Mouse (Mus musculus) cerebellum, adult 2 months (tissue): ENCODE measurements around the gene Slitrk4. TPM values are rescaled to one million over a fixed set of nuclear protein-coding genes. Genes with fewer than 3 reads are reported as not detected.

Experiments used
- DNase-seq, 2 experiments: peaks; one replicate each; pipeline ENCODE4 v3.0.0; 2021
- H3K27ac ChIP-seq: fragments of 200-500 bp; 2 replicates; pipeline ENCODE4 v1.5.1; 2012; ENCODE audit warnings: low read length, control low read depth, inconsistent platforms; ENCODE audit not compliant: insufficient read depth
- H3K27me3 ChIP-seq: fragments of 200-500 bp; 2 replicates; pipeline ENCODE4 v1.6.1; 2012; ENCODE audit warnings: inconsistent platforms, mild to moderate bottlenecking, low read length, moderate library complexity; ENCODE audit not compliant: control insufficient read depth, insufficient read depth
- H3K4me1 ChIP-seq: fragments of 200-500 bp; 2 replicates; pipeline ENCODE4 v1.6.1; 2011; ENCODE audit warnings: low read length; ENCODE audit not compliant: control insufficient read depth, insufficient read depth
- H3K4me3 ChIP-seq: fragments of 200-500 bp; replicated peaks from 2 replicates; pipeline ENCODE3; 2011; ENCODE audit warnings: mild to moderate bottlenecking, low read depth, low read length, control low read depth; ENCODE audit not compliant: insufficient read depth
- CTCF ChIP-seq: fragments of 200-500 bp; IDR thresholded peaks from 2 replicates; pipeline ENCODE4 v1.5.1; 2011; ENCODE audit warnings: low read depth, mild to moderate bottlenecking, control low read depth, low read length, moderate library complexity, borderline replicate concordance; ENCODE audit not compliant: insufficient read depth
- POLR2A ChIP-seq: fragments of 200-500 bp; IDR thresholded peaks from 2 replicates; pipeline ENCODE4 v1.6.1; 2011; ENCODE audit warnings: low read length, control low read depth, borderline replicate concordance; ENCODE audit not compliant: insufficient read depth
- WGBS: fragments of 180-500 bp; shearing (Covaris S2); methylation state at CpG from one replicate; pipeline ENCODE4 v1.1.7; 2018; 5-methylcytosine and 5-hydroxymethylcytosine counted together
- polyA plus RNA-seq: library from polyadenylated mRNA; depleted of rRNA; stranded (reverse); fragments of >200 nt; gene quantifications from 2 replicates; pipeline ENCODE4 v1.2.3, GENCODE M21; 2012; rRNA removed

Gene Slitrk4
- polyA plus RNA-seq = 10.5 and 11.8 TPM in 2 replicates

GRCm38 (mm10) chrX:64276290-64277125 lies at the start of gene Slitrk4:
Gene Slitrk4, minus strand, starts transcription at chrX:64276996.
- Histone ChIP-seq H3K27me3 (no peaks in the 10 kb centered on the region), H3K27ac (peak within 1 kb of the TSS; percentile 96), H3K4me3 (peak within 1 kb of the TSS; percentile 98), H3K4me1 (peaks cover 6% of the 10 kb centered on the region; the same call in 1 of the 2 replicates)
- 4% methylated on average over 54 of the region's 54 CpGs for WGBS
- DNase-seq = peak; percentile 71 to 72
- no peak for TF ChIP-seq CTCF
- peak; percentile 39; the same call in 1 of the 2 replicates for TF ChIP-seq POLR2A

DNA sequence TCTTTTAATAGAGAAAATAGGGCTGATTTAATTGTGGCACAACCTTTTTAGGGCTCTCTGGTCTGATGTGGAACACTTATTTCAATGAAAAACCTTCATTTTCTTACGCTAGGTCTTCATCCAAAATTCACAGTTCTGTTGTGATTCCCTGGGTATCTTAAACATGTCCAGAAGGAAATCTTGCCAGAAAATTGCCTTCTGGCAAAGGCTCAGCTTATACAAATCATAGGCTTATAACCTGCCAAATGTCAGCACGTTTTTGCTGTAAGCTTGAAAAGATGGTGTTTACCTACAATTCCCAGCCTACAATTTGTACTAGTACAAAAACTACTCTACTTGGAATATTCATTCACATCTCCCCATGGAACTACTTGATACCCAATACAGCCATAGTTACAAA lies 42.7 kb upstream of the Slitrk4 start:
- WGBS = 12% methylated on average over 2 of the region's 2 CpGs
- peak in 1 of 2 experiments; percentile 76 for DNase-seq
- H3K27ac ChIP-seq = no peak overlapping the region
- TF ChIP-seq POLR2A (no peak), CTCF (no peak)
- no peaks in the 10 kb centered on the region for H3K27me3 ChIP-seq
- H3K4me3 ChIP-seq = no peak overlapping the region
- no peaks in the 10 kb centered on the region for H3K4me1 ChIP-seq

- no peak overlapping the region for H3K27ac ChIP-seq
- peak; percentile 21 to 30 for DNase-seq
- no peak for TF ChIP-seq POLR2A
- no peak for TF ChIP-seq CTCF
- H3K4me1 ChIP-seq = no peaks in the 10 kb centered on the region
- no peaks in the 10 kb centered on the region for H3K27me3 ChIP-seq
- WGBS = 8% methylated on average over 6 of the region's 6 CpGs
- peak overlapping the region; percentile 98 for H3K4me3 ChIP-seq
These were observed 1.1 kb upstream of the Slitrk4 start for GRCm38 (mm10) chrX:64277991-64278301.

DNA sequence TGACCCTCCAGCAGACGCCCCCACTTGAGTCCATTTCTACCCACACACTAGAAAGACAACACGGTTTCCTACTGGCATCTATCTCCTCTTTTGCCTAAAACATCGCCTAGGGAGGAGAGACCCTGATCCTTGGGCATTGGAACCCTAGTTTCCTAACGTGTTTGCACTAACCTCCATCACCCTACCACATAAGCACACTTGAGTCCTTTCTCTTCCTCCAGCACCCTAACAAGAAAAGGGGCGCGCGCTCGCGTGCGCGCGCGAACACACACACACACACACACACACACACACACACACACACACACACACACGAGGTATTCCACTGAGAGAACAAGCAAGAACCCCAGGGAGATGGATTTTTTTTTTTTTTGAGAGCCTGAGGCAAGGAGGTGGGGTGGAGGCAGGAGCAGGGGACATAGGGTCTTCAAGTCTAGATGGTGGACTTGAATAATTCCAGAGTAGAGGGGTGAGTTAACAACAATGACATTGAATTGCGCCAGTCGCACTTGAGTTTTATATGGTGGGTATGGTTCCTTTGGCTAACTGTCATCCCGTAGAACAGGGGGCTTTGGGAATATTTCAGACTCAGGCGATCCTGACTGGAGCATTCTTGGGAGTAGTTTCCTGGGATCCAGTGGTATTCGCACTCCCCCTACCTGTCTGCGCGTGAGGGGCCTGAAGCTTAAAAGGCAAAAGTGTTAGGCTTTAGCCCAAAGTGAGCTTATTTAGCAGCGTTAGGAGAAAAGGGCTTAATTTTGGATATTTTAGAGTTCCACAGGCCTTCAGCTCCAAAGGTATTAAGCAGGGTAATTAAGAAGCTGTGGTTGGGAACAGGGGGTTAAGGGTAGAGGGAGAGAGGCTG lies 562 bp upstream of the Slitrk4 start:
- Histone ChIP-seq H3K27me3 (no peaks in the 10 kb centered on the region), H3K27ac (peak overlapping the region; percentile 88), H3K4me1 (no peaks in the 10 kb centered on the region), H3K4me3 (peak overlapping the region; percentile 98)
- WGBS = 6% methylated on average over 22 of the region's 22 CpGs
- DNase-seq = peak; percentile 39 to 46
- 0 out of 2 replicates have a peak, but pooled peaks have one; percentile 6 for TF ChIP-seq POLR2A
- TF ChIP-seq CTCF = peak; percentile 30; the same call in 1 of the 2 replicates

DNA sequence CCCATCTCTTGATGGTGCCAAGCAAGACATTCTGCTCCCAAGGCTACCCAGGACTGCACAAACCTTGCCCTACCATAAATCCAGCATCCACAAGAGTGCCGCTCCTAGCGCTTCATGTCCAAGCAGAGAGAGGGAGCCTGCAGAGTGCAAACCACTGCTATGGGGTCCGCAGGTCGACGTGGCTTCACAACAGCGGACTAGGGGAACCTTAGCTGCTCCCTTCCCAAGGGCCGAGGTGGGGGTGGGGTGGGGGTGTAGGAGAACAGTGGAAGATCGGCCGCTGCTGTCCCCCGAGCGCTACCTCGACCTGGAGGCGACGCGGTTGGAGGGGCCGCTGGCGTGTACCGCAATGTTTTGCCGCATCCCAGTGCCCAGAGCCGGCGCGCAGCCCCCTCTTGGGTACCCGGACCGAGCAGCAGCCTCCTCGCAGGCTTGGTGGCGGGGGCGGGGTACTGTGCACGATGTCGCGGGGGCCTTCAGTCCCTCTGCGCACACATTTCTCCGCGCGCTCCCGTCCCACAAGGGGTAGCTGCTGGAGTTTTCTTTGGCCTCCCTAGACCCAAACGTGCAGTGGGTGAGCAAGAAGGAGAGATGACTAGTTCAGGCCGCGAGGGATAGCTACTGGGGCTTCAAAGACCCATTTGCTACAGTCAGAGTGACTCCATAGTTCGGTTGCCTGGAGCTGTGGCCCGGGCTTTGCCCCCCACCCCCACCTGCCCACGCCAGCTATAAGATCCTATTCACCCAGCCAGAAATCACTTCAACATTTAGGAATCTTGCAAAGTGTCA lies 1.1 kb downstream of the Slitrk4 start:
- 5% methylated on average over 31 of the region's 41 CpGs for WGBS

GRCm38 (mm10) chrX:64263481-64263880 lies 13.3 kb downstream of the Slitrk4 start:
- no peak overlapping the region for H3K4me3 ChIP-seq
- H3K4me1 ChIP-seq = no peaks in the 10 kb centered on the region
- TF ChIP-seq POLR2A (no peak), CTCF (no peak)
- no peak overlapping the region for H3K27ac ChIP-seq
- no peaks in the 10 kb centered on the region for H3K27me3 ChIP-seq
- peak; percentile 15 to 71 for DNase-seq
- WGBS = 17% methylated on average over 1 of the region's 1 CpGs

More for the DNA sequence above, 1.1 kb downstream of the Slitrk4 start:
- no peaks in the 10 kb centered on the region for H3K27me3 ChIP-seq
- peak overlapping the region; percentile 98 for H3K4me3 ChIP-seq
- peak; percentile 51 to 60 for DNase-seq
- peak overlapping the region; percentile 96 for H3K27ac ChIP-seq
- peaks cover 6% of the 10 kb centered on the region; the same call in 1 of the 2 replicates for H3K4me1 ChIP-seq
- TF ChIP-seq CTCF (no peak), POLR2A (no peak)

Other genes starting within 250 kb of the Slitrk4 start
- not detected in 2 replicates for gene Gm6760, start 124.8 kb downstream of the Slitrk4 start, polyA plus RNA-seq
- gene 3830417A13Rik, start 103.4 kb downstream of the Slitrk4 start, polyA plus RNA-seq = not detected in 2 replicates